Mouse (Mus musculus): ENCODE data around the gene Vasn. TPM values are rescaled to one million over a fixed set of nuclear protein-coding genes. Genes with fewer than 3 reads are reported as not detected.
A peak's percentile ranks its signal among the peaks of the same experiment; 100 is the strongest.

The Vasn gene
- polyA plus RNA-seq, 1 experiment from 2014 or later = 20.2 TPM

- no peaks in the 10 kb centered on the region for H3K27me3 ChIP-seq (ENCODE audit: control insufficient read depth, insufficient read depth, low read length)
- H3K4me2 ChIP-seq (ENCODE audit: low read depth, severe bottlenecking) = peak overlapping the region; percentile 28
- H3K4me1 ChIP-seq (ENCODE audit: control insufficient read depth, insufficient read depth, low read length) = peaks cover 85% of the 10 kb centered on the region
- no peaks in the 10 kb centered on the region for H3K9me3 ChIP-seq (ENCODE audit: control insufficient read depth, low read length)
- H3K36me3 ChIP-seq (ENCODE audit: control insufficient read depth, insufficient read depth, low read length) = no peaks in the 10 kb centered on the region
- no peak overlapping the region for H3K4me3 ChIP-seq (ENCODE audit: low read depth, low read length)
- ATAC-seq (ENCODE audit: insufficient number of reproducible peaks, low FRiP score, low TSS enrichment, low read depth) (peak; percentile 4; the same call in 1 of the 2 replicates), DNase-seq (ENCODE audit: low spot score) (no peak)
- 58% methylated on average over 1 of the region's 1 CpGs for WGBS
- peak overlapping the region; percentile 90 for H3K27ac ChIP-seq (replicated peaks; ENCODE audit: low read depth, low read length)
- H3K9ac ChIP-seq (ENCODE audit: low read length) = no peak overlapping the region
Measured at GRCm38 (mm10) chr16:4603453-4603837, 36.3 kb upstream of the Vasn start.

GRCm38 (mm10) chr16:4604293-4604837 is 35.4 kb upstream of the Vasn start:
- Histone ChIP-seq H3K27ac (replicated peaks; ENCODE audit: low read depth, low read length) (peak overlapping the region; percentile 90), H3K4me1 (ENCODE audit: control insufficient read depth, insufficient read depth, low read length) (peaks cover 77% of the 10 kb centered on the region), H3K4me2 (ENCODE audit: low read depth, severe bottlenecking) (peak overlapping the region; percentile 5; the same call in 1 of the 2 replicates), H3K9me3 (ENCODE audit: control insufficient read depth, low read length) (no peaks in the 10 kb centered on the region), H3K36me3 (ENCODE audit: control insufficient read depth, insufficient read depth, low read length) (no peaks in the 10 kb centered on the region), H3K9ac (ENCODE audit: low read length) (0 out of 2 replicates have a peak overlapping the region, but pooled peaks have one; percentile 17), H3K4me3 (ENCODE audit: low read depth, low read length) (no peak overlapping the region), H3K27me3 (ENCODE audit: control insufficient read depth, insufficient read depth, low read length) (no peaks in the 10 kb centered on the region)
- 73% methylated on average over 11 of the region's 11 CpGs for WGBS
- ATAC-seq (ENCODE audit: insufficient number of reproducible peaks, low FRiP score, low TSS enrichment, low read depth) = no peak
- DNase-seq (ENCODE audit: low spot score) = no peak

- Histone ChIP-seq H3K4me2 (ENCODE audit: low read depth, severe bottlenecking) (no peak overlapping the region), H3K9me3 (ENCODE audit: control insufficient read depth, low read length) (no peaks in the 10 kb centered on the region), H3K4me1 (ENCODE audit: control insufficient read depth, insufficient read depth, low read length) (peaks cover 71% of the 10 kb centered on the region), H3K27me3 (ENCODE audit: control insufficient read depth, insufficient read depth, low read length) (no peaks in the 10 kb centered on the region), H3K36me3 (ENCODE audit: control insufficient read depth, insufficient read depth, low read length) (no peaks in the 10 kb centered on the region), H3K27ac (replicated peaks; ENCODE audit: low read depth, low read length) (peak overlapping the region; percentile 50), H3K4me3 (ENCODE audit: low read depth, low read length) (no peak overlapping the region), H3K9ac (ENCODE audit: low read length) (no peak overlapping the region)
- DNase-seq (ENCODE audit: low spot score) (no peak), ATAC-seq (ENCODE audit: insufficient number of reproducible peaks, low FRiP score, low TSS enrichment, low read depth) (no peak)
- 41% methylated on average over 12 of the region's 13 CpGs for WGBS
Measured at GRCm38 (mm10) chr16:4605514-4606131, 34.1 kb upstream of the Vasn start.

- Histone ChIP-seq H3K4me3 (ENCODE audit: low read depth, low read length) (no peak overlapping the region), H3K4me1 (ENCODE audit: control insufficient read depth, insufficient read depth, low read length) (peaks cover 62% of the 10 kb centered on the region), H3K4me2 (ENCODE audit: low read depth, severe bottlenecking) (no peak overlapping the region), H3K27me3 (ENCODE audit: control insufficient read depth, insufficient read depth, low read length) (no peaks in the 10 kb centered on the region), H3K9me3 (ENCODE audit: control insufficient read depth, low read length) (no peaks in the 10 kb centered on the region), H3K27ac (replicated peaks; ENCODE audit: low read depth, low read length) (no peak overlapping the region), H3K9ac (ENCODE audit: low read length) (no peak overlapping the region), H3K36me3 (ENCODE audit: control insufficient read depth, insufficient read depth, low read length) (peaks cover 5% of the 10 kb centered on the region; the same call in 1 of the 2 replicates)
- WGBS = 43% methylated on average over 5 of the region's 5 CpGs
- DNase-seq (ENCODE audit: low spot score) = no peak
- ATAC-seq (ENCODE audit: insufficient number of reproducible peaks, low FRiP score, low TSS enrichment, low read depth) = no peak
Measured at GRCm38 (mm10) chr16:4606431-4607084, 33.2 kb upstream of the Vasn start.

GRCm38 (mm10) chr16:4607818-4608531 is 31.8 kb upstream of the Vasn start:
- ATAC-seq (ENCODE audit: insufficient number of reproducible peaks, low FRiP score, low TSS enrichment, low read depth) (peak; percentile 18; the same call in 1 of the 2 replicates), DNase-seq (ENCODE audit: low spot score) (peak; percentile 90)
- Histone ChIP-seq H3K4me2 (ENCODE audit: low read depth, severe bottlenecking) (no peak overlapping the region), H3K4me3 (ENCODE audit: low read depth, low read length) (no peak overlapping the region), H3K4me1 (ENCODE audit: control insufficient read depth, insufficient read depth, low read length) (peaks cover 48% of the 10 kb centered on the region), H3K9ac (ENCODE audit: low read length) (0 out of 2 replicates have a peak overlapping the region, but pooled peaks have one; percentile 8), H3K27ac (replicated peaks; ENCODE audit: low read depth, low read length) (no peak overlapping the region), H3K36me3 (ENCODE audit: control insufficient read depth, insufficient read depth, low read length) (peaks cover 10% of the 10 kb centered on the region), H3K27me3 (ENCODE audit: control insufficient read depth, insufficient read depth, low read length) (no peaks in the 10 kb centered on the region), H3K9me3 (ENCODE audit: control insufficient read depth, low read length) (no peaks in the 10 kb centered on the region)
- 43% methylated on average over 9 of the region's 9 CpGs for WGBS

- no peak for DNase-seq (ENCODE audit: low spot score)
- WGBS = 86% methylated on average over 19 of the region's 19 CpGs
- Histone ChIP-seq H3K27me3 (ENCODE audit: control insufficient read depth, insufficient read depth, low read length) (no peaks in the 10 kb centered on the region), H3K27ac (replicated peaks; ENCODE audit: low read depth, low read length) (no peak overlapping the region), H3K9ac (ENCODE audit: low read length) (no peak overlapping the region), H3K4me2 (ENCODE audit: low read depth, severe bottlenecking) (no peak overlapping the region), H3K36me3 (ENCODE audit: control insufficient read depth, insufficient read depth, low read length) (peaks cover 16% of the 10 kb centered on the region), H3K4me1 (ENCODE audit: control insufficient read depth, insufficient read depth, low read length) (peaks cover 42% of the 10 kb centered on the region), H3K4me3 (ENCODE audit: low read depth, low read length) (no peak overlapping the region), H3K9me3 (ENCODE audit: control insufficient read depth, low read length) (no peaks in the 10 kb centered on the region)
- ATAC-seq (ENCODE audit: insufficient number of reproducible peaks, low FRiP score, low TSS enrichment, low read depth) = no peak
Measured at GRCm38 (mm10) chr16:4608532-4609059, 31.1 kb upstream of the Vasn start.

GRCm38 (mm10) chr16:4611193-4611592 is 28.5 kb upstream of the Vasn start:
- peaks cover 26% of the 10 kb centered on the region for H3K36me3 ChIP-seq (ENCODE audit: control insufficient read depth, insufficient read depth, low read length)
- H3K9me3 ChIP-seq (ENCODE audit: control insufficient read depth, low read length) = no peaks in the 10 kb centered on the region
- no peaks in the 10 kb centered on the region for H3K27me3 ChIP-seq (ENCODE audit: control insufficient read depth, insufficient read depth, low read length)
- H3K9ac ChIP-seq (ENCODE audit: low read length) = no peak overlapping the region
- H3K4me2 ChIP-seq (ENCODE audit: low read depth, severe bottlenecking) = no peak overlapping the region
- WGBS = 94% methylated on average over 5 of the region's 5 CpGs
- peaks cover 16% of the 10 kb centered on the region for H3K4me1 ChIP-seq (ENCODE audit: control insufficient read depth, insufficient read depth, low read length)
- no peak overlapping the region for H3K4me3 ChIP-seq (ENCODE audit: low read depth, low read length)
- DNase-seq (ENCODE audit: low spot score) = no peak
- no peak overlapping the region for H3K27ac ChIP-seq (replicated peaks; ENCODE audit: low read depth, low read length)
- ATAC-seq (ENCODE audit: insufficient number of reproducible peaks, low FRiP score, low TSS enrichment, low read depth) = no peak

GRCm38 (mm10) chr16:4611676-4612075 is 28.1 kb upstream of the Vasn start:
- Histone ChIP-seq H3K9me3 (ENCODE audit: control insufficient read depth, low read length) (no peaks in the 10 kb centered on the region), H3K4me1 (ENCODE audit: control insufficient read depth, insufficient read depth, low read length) (peaks cover 11% of the 10 kb centered on the region), H3K4me2 (ENCODE audit: low read depth, severe bottlenecking) (no peak overlapping the region), H3K36me3 (ENCODE audit: control insufficient read depth, insufficient read depth, low read length) (peaks cover 26% of the 10 kb centered on the region), H3K4me3 (ENCODE audit: low read depth, low read length) (no peak overlapping the region), H3K27me3 (ENCODE audit: control insufficient read depth, insufficient read depth, low read length) (no peaks in the 10 kb centered on the region), H3K27ac (replicated peaks; ENCODE audit: low read depth, low read length) (no peak overlapping the region), H3K9ac (ENCODE audit: low read length) (no peak overlapping the region)
- no peak for DNase-seq (ENCODE audit: low spot score)
- 94% methylated on average over 7 of the region's 7 CpGs for WGBS
- ATAC-seq (ENCODE audit: insufficient number of reproducible peaks, low FRiP score, low TSS enrichment, low read depth) = no peak
